ENCODE assay signal across 8 mouse cellular contexts in genomic region chr6:148943695-148944094, GRCm38 (mm10). TPM values are rescaled to one million over a fixed set of nuclear protein-coding genes. Genes with fewer than 3 reads are reported as not detected.
DNase-seq lines count a peak whose midpoint lies in the region; ATAC-seq and TF ChIP-seq lines count a peak whose summit lies in the region.

No protein-coding gene starts in this region.

- H3K9me3 ChIP-seq in neural tube, embryonic 11.5 days (ENCODE audit: control insufficient read depth, low read length): no peaks in the 10 kb centered on the region
- H3K9me3 ChIP-seq in forebrain, embryonic 15.5 days: no peaks in the 10 kb centered on the region
- H3K9me3 ChIP-seq in stomach, postnatal 0 days (ENCODE audit: control insufficient read depth, low read length): no peaks in the 10 kb centered on the region

- H3K4me1 ChIP-seq in neural tube, embryonic 11.5 days (ENCODE audit: control insufficient read depth, insufficient read depth, low read length): peaks cover 11% of the 10 kb centered on the region; the same call in 1 of the 2 replicates
- H3K4me1 ChIP-seq in forebrain, embryonic 15.5 days: peaks cover 34% of the 10 kb centered on the region
- 0 out of 2 replicates have a peak, but pooled peaks cover 2% of the 10 kb centered on the region for H3K4me1 ChIP-seq in stomach, postnatal 0 days (replicated peaks; ENCODE audit: control insufficient read depth, insufficient read depth)

- WGBS in neural tube, embryonic 11.5 days: 22% methylated on average over 3 of the region's 3 CpGs
- WGBS in forebrain, embryonic 15.5 days: 19% methylated on average over 3 of the region's 3 CpGs
- WGBS in stomach, postnatal 0 days: 29% methylated on average over 3 of the region's 3 CpGs

- DNase-seq in neural tube, embryonic 11.5 days (ENCODE audit: low spot score): no peak
- no peak for DNase-seq in neural tube, embryonic 10.5 days (ENCODE audit: extremely low spot score, low spot score)
- DNase-seq in liver: peak; percentile 8
- no peak for DNase-seq in stomach, postnatal 0 days (ENCODE audit: low spot score)
- no peak for DNase-seq in thymus, postnatal 4 days
- no peak for DNase-seq in left cerebral cortex, adult 9 months (ENCODE audit: low spot score in 2 of 2)
- no peak for DNase-seq in right cerebral cortex, postnatal 36 days (ENCODE audit: low spot score in 2 of 2)

- ATAC-seq in neural tube, embryonic 11.5 days (ENCODE audit: insufficient read depth, low FRiP score, low TSS enrichment): no peak
- ATAC-seq in forebrain, embryonic 15.5 days (replicated peaks): no peak
- ATAC-seq in stomach, postnatal 0 days (ENCODE audit: low FRiP score, low TSS enrichment): no peak

- H3K4me2 ChIP-seq in neural tube, embryonic 11.5 days (ENCODE audit: low read depth): peak overlapping the region; percentile 62
- peak overlapping the region; percentile 79 for H3K4me2 ChIP-seq in forebrain, embryonic 15.5 days (replicated peaks)
- peak overlapping the region; percentile 94 for H3K4me2 ChIP-seq in stomach, postnatal 0 days (replicated peaks; ENCODE audit: low read depth)

- H3K27me3 ChIP-seq in neural tube, embryonic 11.5 days (ENCODE audit: control insufficient read depth, insufficient read depth, low read length): no peaks in the 10 kb centered on the region
- no peaks in the 10 kb centered on the region for H3K27me3 ChIP-seq in forebrain, embryonic 15.5 days
- no peaks in the 10 kb centered on the region for H3K27me3 ChIP-seq in stomach, postnatal 0 days (ENCODE audit: control insufficient read depth, insufficient read depth, low read length)

- no peaks in the 10 kb centered on the region for H3K36me3 ChIP-seq in neural tube, embryonic 11.5 days (ENCODE audit: control insufficient read depth, insufficient read depth, low read length)
- H3K36me3 ChIP-seq in forebrain, embryonic 15.5 days: no peaks in the 10 kb centered on the region
- no peaks in the 10 kb centered on the region for H3K36me3 ChIP-seq in stomach, postnatal 0 days (ENCODE audit: control insufficient read depth, insufficient read depth, low read length)

- H3K27ac ChIP-seq in neural tube, embryonic 11.5 days (ENCODE audit: low read depth, low read length): no peak overlapping the region
- H3K27ac ChIP-seq in forebrain, embryonic 15.5 days (replicated peaks): no peak overlapping the region
- no peak overlapping the region for H3K27ac ChIP-seq in stomach, postnatal 0 days (replicated peaks)

- H3K9ac ChIP-seq in neural tube, embryonic 11.5 days (ENCODE audit: low read length): peak overlapping the region; percentile 99
- H3K9ac ChIP-seq in forebrain, embryonic 15.5 days (replicated peaks): peak overlapping the region; percentile 28
- H3K9ac ChIP-seq in stomach, postnatal 0 days (ENCODE audit: low read length): 0 out of 2 replicates have a peak overlapping the region, but pooled peaks have one; percentile 24

- TF ChIP-seq EP300 in stomach, postnatal 0 days (optimal IDR thresholded peaks at IDR 0.05): no peak

- H3K4me3 ChIP-seq in neural tube, embryonic 11.5 days (ENCODE audit: low read depth, low read length): peak overlapping the region; percentile 97
- peak overlapping the region; percentile 99 for H3K4me3 ChIP-seq in forebrain, embryonic 15.5 days
- H3K4me3 ChIP-seq in stomach, postnatal 0 days (ENCODE audit: low read depth, low read length): peak overlapping the region; percentile 82

- no peak for TF ChIP-seq CTCF in stomach, postnatal 0 days (IDR thresholded peaks at IDR 0.05; ENCODE audit: low read depth)

RNA-seq across cellular contexts. Expression of gene Sinhcaf, which starts 2.6 kb away (rescaled TPM):
- polyA plus RNA-seq in neural tube, embryonic 11.5 days (2014; fragmentation: Nextera tagmentation; extraction: Ambion mirVana): 258 and 270 TPM in 2 replicates
- polyA plus RNA-seq in forebrain, embryonic 15.5 days (2015; fragmentation: Nextera tagmentation; extraction: Ambion mirVana): 122 and 125 TPM in 2 replicates
- polyA plus RNA-seq in stomach, postnatal 0 days (2015; fragmentation: Nextera tagmentation; extraction: Ambion mirVana): 27.6 and 27.9 TPM in 2 replicates

RNA-seq across cellular contexts. Expression of gene Caprin2, which starts 47.7 kb away (rescaled TPM):
- polyA plus RNA-seq in neural tube, embryonic 11.5 days (2014; fragmentation: Nextera tagmentation; extraction: Ambion mirVana): 8.6 and 11.9 TPM in 2 replicates
- 9.9 and 10.6 TPM in 2 replicates for polyA plus RNA-seq in forebrain, embryonic 15.5 days (2015; fragmentation: Nextera tagmentation; extraction: Ambion mirVana)
- polyA plus RNA-seq in stomach, postnatal 0 days (2015; fragmentation: Nextera tagmentation; extraction: Ambion mirVana): 4.0 and 5.0 TPM in 2 replicates

Comparison
In these comparisons a context has a peak if more than half of its experiments do, and no peak if none do; other contexts are left out.
1. H3K9ac ChIP-seq: peak in every context shown above with its lines; median percentile 99 in neural tube, embryonic 11.5 days; 28 in forebrain, embryonic 15.5 days; 24 in stomach, postnatal 0 days.